Mouse (Mus musculus): Measurements from ENCODE around the gene Tas1r3.

Tas1r3 gene

DNA sequence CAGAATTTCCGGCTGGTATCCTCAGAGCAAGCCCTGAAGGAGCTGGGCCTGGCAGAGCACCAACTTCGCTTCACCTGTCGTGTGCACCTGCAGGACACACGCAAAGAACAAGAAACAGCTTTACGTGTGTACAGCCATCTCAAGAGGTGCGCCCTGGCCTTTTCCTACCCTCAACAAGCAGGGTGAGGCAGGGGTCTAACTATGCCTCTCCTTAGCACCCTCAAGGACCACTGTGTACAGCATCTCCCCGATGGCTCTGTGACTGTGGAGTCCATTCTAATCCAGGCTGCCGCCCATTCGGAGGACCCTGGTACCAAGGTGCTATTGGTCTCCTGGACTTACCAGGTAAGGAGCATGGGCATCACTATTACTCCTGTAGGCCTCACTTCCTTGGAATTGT is 25.0 kb upstream of the Tas1r3 start:
- in situ Hi-C loops (cut with MboI, MseI) = no loop called here

DNA sequence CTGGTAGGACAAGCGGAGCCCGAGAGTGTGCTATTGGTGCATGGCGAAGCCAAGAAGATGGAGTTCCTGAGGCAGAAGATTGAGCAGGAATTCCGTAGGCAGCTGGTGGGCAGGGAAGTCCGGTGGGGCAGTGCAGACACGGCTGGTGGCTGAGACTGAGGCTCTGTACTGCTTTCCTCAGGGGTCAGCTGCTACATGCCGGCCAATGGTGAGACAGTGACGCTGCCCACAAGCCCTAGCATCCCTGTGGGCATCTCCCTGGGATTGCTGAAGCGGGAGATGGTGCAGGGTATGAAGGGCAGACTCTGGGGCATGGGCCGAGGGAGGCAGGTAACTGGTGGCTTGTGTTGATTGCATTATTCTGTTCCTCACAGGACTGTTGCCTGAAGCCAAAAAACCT is 24.5 kb upstream of the Tas1r3 start:
- in situ Hi-C loops (cut with MboI, MseI) = no loop called here

DNA sequence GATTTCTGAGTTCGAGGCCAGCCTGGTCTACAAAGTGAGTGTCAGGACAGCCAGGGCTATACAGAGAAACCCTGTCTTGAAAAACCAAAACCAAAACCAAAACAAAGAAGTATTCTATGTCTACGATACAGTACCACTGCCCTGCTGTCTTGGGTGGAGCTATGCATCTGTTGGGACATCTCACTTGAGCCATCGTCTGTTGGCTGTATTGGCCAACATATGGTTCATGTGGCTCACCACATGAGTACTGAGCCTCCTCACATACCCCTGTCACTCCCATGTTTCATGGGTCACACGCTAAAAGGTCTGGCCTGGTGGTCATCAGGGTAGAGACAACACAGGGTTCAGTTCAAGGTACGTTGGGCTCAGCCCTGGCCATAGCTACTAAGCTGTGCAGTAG is 23.2 kb upstream of the Tas1r3 start:
- in situ Hi-C loops (cut with MboI, MseI) = no loop called here

DNA sequence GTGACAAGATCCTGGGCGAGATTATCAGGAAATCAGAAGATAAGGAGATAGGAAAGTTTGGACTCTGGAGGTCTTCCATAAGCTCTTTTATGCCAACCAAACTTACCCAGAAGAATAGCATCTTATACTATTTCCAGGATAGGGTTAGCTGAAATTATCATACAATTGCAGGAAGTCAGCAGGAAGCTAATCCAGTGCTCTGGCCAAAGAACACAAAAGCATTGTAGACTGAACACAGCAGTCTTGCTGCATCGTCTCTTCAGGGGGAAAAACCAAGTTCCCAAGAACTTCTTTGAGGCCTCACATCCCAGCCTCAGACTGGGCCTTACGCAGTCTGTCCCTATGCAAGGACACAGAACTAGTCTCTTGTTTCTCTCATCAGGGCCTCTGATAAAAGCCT is 20.4 kb upstream of the Tas1r3 start:
- in situ Hi-C loops (cut with MboI, MseI) = no loop called here

DNA sequence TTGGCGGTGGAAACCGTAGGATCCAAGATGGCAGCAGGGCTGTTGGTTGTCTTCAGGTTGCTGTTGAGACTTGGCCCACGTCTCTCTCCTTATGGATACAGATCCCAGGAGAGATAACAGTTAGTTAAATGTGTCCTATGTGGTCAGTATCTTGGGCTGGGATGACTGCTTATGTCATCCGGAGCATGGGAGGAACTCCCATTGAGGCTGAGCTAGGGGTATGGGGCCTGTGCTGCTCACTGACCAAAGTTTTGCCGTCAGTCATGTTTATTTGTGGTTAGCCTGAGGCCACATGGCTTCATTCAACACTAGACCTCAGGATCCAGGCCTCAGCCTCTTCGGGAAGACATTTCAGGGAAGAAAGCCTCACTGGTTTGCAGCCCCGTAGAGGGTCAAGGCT is 8.2 kb upstream of the Tas1r3 start:
- in situ Hi-C loops (cut with MboI, MseI) = no loop called here

DNA sequence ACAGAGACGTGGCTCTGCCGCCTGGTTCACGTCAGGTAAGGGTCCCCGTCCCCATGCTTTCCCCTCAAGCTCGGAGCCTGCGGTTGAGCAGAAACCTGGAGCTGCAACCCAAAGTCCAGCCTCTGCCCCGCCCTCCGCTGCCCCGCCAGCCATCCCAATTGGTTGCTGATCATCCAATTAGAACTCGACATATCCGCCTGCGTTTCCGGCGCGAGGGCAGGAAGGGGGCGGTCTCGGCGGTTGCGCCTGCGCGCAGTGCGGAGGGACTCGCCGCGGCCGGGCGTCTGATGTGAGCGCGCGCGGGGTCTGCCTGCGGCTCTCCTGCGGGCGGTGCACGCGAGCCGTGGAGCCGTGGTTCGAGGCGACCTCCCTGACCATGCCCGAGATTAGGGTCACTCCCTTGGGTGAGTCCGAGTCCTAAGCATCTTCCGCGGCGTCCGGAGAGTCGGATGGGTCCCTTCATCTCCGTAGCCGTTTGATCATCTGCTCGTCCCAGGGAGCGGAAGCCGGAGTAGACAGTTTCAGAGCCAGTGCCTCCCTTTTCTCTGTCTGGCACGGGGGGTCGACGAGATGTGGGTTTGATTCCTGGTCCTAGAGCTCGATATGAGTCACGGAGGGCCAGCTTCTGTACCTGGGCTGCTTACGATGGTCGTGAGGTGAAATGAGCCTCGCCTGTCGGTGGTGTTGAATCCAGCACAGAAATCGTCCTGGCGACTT is 6.3 kb upstream of the Tas1r3 start, which contains the start of the genes Cptp and Ints11:
Gene Cptp (minus strand): TSS at position 124 of the 717 bp plus-strand sequence.
Gene Ints11 (plus strand): TSS at position 230 of the 717 bp plus-strand sequence.
- in situ Hi-C loops (cut with MboI, MseI) = no loop called here

DNA sequence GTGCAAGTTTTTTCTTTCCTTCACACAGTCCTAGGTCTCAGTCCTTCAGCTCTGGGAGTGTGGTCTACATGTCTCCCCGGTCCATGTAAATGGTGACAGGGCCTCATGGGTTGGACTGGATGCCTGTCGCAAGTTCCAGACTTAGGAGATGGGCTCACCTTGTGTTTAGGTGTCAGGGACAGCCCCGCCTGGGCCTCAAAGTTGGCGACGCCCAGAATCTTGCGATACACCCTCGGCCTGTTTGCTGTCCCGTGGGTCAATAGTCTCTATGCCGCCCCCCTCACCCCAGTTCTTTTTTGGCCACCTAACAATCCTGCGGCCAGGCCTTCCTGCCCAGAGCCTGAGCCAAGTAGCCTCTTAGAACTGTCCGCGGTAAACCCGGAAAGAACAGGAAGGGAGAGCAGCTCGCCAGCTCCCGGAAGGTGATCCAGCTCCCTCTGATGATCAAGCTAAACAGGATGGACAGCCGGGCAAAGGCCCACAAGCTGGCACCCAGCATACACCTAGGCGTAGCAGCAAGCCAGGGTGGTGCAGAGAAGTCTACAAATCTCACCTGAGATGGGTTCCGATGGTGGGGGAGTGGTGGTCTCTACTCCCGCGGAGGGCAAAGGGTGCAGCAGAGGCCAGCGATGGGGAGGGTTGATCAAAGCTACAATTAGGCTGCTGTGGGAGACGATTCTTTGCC is 5.6 kb upstream of the Tas1r3 start:
- in situ Hi-C loops (cut with MboI, MseI) = no loop called here

DNA sequence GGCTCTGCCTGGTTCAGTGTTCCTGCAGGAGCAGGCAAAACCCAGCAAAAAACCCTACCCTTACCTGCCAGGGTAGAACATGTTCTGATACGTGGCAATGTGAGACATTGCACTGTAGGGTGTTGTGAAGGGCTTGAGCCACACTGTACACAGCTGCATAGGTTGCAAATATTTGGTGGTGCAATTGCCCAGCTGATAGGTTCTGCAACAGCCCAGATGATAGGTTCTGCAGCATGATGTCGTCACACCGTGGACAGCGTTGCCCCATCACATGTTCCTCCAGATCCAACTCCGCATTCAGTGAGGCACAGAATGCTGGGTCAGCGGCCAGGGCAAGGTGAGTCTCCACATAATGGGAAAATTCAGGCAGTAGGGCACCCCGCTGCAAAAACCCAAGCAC is 1.4 kb downstream of the Tas1r3 start:
- in situ Hi-C loops (cut with MboI, MseI) = no loop called here

DNA sequence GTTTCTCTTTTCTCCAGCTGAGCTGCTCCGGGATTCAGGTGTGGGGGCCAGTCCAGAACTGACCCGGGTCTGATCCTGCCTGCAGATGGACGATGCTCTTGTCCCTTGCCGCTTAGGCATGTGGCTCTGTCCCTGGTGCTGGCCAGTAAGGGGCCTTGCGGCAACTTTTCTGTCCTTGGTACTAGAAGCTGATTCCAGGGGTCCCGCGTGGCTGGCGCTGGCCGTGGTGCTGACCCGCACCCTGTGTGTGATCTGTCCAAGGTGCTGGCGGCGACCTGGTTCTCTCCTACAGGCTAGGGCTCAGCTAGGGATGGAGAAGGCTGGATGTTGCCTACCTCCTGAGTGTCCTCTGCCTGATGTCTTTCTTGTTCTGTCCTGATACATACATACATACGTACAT is 3.8 kb downstream of the Tas1r3 start:
- in situ Hi-C loops (cut with MboI, MseI) = loop anchor here (5.0 kb wide), 1 partner anchor 38 kb away; no protein-coding TSS in a partner anchor

DNA sequence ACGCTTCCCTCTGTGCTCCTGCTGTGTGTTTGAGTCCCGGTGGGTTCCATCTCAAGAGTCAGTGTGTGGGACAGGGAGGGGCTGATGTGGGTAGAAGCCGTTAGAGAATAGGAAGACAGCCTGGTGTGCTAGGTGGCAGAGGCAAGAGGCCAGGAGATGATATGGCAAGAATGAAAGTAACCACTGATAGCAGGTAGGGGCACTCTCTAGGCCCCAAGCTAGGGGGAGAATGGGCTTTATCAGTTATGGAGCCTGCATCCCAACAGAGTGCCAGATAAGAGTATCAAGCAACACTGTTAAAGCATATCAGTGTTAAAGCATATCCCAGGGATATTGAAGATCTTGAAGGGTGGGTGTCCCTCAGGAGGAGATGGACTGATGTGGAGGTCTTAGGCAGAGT is 6.3 kb downstream of the Tas1r3 start:
- in situ Hi-C loops (cut with MboI, MseI) = loop anchor here (5.0 kb wide), 1 partner anchor 40 kb away; no protein-coding TSS in a partner anchor

DNA sequence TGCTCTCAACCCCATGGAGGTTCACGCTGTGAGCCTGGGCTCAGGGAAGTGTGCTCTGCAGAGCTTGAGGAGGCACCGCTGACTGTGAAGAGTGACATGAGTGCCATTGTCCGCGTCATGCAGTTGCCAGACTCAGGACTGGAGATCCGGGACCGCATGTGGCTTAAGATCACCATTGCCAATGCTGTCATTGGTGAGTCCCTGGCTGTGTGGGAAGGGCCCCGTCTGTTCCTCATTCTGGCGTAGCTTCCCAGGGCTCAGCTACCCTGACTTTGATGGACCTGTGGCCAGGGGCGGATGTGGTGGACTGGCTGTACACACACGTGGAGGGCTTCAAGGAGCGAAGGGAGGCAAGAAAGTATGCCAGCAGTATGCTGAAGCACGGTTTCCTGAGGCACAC is 7.1 kb downstream of the Tas1r3 start:
- in situ Hi-C loops (cut with MboI, MseI) = loop anchor here (5.0 kb wide), 1 partner anchor 41 kb away; no protein-coding TSS in a partner anchor

DNA sequence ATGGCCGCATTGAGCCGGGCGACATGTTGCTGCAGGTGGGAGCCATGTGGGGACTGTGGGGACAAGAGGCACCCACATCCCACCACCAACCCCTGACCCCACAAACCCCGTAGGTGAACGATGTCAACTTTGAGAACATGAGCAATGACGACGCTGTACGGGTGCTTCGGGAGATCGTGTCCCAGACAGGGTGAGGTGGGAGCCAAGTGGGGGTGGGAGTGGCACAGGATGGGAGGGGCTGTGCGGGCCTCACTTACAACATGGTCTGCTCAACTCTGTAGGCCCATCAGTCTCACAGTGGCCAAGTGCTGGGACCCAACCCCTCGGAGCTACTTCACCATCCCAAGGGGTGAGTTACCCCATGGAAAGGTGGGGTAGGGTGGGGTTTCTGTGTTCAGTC is 8.2 kb downstream of the Tas1r3 start:
- in situ Hi-C loops (cut with MboI, MseI) = loop anchor here (5.0 kb wide), 1 partner anchor 42 kb away; no protein-coding TSS in a partner anchor

DNA sequence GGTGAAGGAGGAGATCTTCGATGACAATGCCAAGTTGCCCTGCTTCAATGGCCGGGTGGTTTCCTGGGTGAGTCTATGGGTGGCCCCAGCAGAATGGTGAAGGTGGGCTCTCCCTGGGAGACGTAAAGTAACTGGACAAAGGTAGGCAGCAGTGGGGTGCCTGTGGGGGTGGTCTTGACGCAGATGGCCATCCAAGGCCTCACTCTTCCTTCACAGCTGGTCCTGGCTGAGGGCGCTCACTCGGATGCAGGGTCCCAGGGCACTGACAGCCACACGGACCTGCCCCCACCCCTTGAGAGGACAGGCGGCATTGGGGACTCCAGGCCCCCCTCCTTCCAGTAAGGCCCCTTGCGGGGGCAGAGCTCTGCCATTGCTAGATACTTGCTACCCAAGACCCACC is 9.7 kb downstream of the Tas1r3 start:
- in situ Hi-C loops (cut with MboI, MseI) = no loop called here

DNA sequence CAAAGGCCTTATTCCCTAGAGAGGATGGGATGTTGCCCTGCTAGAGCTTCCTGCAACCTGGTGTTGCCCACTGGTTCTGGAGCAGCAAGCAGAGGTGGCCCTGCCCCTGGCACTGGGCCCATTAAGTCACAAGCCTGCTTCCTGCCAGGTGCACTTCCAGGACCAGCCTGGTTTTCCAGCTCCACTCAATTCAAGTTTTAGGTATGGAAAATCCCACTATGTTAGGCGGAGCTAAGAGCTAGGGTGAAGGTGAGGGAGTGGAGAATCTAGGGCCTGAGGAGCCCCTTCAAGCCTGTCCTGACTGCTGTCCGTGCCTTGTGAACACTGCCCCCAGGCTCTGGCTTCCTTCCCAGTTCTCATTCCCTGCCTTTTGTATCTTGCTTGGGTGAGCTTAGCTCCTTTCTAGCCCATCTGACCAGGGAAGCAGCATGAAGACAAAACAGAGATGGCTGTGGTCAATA is 11.2 kb downstream of the Tas1r3 start:
- in situ Hi-C loops (cut with MboI, MseI) = no loop called here

DNA sequence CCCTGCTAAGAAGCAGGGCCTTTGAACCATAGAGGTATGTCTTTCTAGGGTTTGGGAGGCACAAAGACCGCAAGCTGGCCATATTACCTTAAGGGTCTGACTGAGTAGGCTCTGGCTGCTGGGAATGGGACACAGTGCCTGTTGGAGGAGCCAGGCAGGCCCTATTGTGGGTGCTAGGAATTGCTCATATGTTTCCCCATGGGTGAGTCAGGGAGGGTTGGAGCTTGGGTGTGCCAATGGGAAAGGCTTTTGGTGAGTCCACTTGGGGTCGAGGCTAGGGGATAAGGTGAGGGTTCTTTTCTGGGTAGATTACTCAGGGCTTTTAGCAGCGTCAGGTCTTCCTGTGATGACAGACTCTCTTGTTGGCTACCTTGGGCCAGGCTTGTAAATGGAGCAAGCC is 11.8 kb downstream of the Tas1r3 start:
- in situ Hi-C loops (cut with MboI, MseI) = no loop called here

DNA sequence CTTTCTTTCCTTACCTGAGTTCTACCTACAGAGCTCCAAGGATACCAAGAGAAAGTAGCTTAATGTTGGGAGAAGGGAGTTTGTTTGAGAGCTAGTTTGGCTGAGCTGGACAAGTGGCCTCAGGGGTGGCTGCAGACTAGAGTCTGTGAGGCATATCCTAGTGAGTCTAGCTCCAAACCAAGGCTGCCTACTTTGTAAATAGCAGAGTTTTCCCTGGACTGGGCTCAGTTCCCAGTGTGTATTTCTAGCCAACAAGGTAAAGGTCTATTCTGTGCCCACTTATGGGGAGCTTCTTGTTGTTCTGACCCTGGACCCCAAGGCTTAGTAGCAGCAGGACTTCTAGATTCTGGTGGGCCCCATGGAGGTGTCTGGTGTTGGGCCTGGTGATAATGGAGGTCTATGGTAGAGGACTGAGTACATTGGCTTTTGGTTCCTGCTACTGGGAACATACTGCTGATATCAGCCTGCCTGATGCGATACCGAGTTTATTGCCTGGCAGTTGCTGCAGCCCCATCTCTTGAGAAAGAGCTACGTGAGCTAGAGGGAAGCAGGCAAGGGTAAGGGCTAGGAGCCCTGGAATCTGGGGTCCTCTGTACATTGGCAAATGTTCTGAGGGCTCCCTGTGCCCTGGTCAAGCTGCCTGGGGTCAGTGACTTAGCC is 13.2 kb downstream of the Tas1r3 start:
- in situ Hi-C loops (cut with MboI, MseI) = no loop called here

DNA sequence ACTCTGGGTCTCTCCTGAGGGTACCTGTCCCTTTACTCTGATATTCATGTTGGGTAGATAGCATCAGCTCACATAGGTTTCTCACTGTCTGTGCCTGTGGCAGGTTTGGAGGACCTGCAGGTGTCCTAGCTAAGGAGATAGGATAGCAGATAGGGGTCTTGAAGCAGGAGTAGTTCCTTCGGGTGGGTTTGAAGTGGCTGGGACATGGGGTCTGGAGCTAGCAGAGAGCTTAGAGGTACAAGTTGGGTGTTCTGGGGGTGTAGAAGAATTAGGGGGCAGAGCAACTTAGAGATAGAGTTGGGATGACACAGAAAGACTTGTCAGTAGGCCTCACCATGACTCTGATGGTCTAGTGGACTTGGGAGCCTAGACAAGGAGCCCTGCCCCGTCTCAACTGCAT is 13.8 kb downstream of the Tas1r3 start:
- in situ Hi-C loops (cut with MboI, MseI) = no loop called here

DNA sequence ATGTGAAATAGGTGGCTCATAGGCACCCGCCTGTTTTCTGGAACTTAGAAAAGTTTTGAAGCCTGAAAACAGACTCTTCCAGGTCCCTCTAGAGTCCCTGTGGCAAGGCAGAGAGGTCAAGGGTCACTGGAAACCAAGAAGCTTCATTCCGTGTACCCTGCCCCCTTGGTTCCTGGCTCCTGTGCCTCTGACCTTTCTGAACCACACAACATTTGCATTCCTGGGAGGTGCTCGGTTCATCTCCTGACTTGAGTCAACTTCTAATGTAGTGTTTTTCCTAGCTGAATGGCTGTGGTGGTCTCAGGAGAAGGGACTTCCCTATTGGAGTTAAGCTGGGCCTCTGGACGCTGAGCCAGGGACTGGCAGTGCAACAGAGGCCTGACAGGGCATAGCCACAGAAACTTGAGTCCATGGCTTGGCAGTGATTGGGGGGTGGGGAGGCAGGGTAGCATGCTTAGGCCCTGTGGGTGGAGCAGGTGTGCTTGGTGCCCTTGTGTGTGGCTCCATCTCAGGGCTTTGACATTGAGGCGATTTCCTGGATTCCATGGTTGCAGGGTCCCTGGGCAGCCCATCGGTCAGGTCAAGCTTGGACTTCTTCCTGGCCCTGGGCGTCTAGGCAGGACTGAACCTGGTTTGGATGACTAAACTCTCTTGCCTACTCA is 14.6 kb downstream of the Tas1r3 start:
- in situ Hi-C loops (cut with MboI, MseI) = no loop called here

DNA sequence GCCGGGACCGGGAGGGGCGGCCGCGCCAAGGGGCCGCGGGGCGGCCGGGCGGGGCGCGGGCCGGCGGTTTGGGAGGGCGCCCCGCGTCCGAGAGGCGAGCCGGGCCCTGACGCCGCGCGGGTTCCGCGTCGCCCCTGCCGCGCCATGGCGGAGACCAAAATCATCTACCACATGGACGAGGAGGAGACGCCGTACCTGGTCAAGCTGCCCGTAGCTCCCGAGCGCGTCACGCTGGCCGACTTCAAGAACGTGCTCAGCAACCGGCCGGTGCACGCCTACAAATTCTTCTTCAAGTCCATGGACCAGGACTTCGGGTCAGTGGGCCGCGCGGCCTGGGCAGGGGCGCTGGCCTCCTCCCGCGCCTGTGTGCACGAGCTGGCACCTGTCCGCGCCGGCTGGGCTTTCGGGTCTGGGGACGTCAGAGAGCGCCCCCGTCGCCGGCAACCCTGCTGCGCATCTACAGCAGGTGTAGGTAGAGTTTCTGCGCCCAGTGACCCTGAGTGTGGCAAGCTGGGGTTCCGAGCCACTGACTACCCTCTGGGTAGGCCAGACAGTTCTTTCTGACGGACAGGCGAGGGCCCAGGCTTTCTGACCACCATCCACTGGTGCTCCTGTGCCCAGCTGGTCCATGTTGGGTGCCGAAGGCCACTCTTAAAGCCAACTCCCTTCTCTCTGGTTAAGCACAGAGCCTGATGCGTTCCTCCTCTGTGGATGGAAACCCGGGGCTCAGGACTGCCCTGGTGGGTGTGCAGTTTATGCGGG is 15.4 kb downstream of the Tas1r3 start:
- in situ Hi-C loops (cut with MboI, MseI) = no loop called here

DNA sequence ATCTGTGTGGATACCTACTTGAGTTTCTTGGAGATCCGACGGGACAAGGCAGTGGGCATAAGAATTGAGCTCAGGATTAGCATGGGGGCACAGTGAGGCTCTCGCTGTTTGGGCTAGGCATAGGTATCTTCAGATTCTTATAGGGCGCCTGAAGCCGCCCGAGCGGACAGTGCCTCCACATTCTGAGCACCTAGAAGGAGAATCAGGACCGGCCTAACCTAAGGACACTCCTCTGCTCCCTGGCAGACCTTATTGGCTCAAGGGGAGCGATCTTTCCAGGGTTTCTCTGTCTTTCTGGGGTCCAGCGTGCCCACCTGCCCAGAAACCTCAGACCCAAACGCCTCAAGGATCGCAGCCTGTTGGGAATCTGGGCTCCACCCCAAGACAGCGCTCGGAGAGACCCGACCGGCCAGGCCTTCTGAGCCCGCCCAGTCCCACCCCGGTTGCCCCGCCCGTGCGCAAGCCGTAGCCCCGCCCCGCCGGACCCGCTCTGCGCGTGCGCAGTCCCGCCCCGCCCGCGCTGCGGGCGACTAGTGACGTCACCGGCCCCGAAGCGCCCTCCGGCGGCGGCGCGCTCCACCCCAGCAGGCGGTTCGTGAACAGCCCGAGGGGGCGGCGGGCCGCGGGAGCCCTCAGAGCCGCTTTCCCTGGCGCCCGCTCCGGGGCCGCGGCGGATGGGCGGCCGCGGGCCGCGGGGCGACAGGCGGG is 16.1 kb downstream of the Tas1r3 start, which contains the start of gene Dvl1:
Gene Dvl1 (plus strand): TSS at position 532 of the 708 bp plus-strand sequence.
- in situ Hi-C loops (cut with MboI, MseI) = no loop called here

Data from T-helper 2 cell (primary cell).